Mouse (Mus musculus): ENCODE results near the gene Ctcf. TPM values are rescaled to one million over a fixed set of nuclear protein-coding genes. Genes with fewer than 3 reads are reported as not detected.
"Not testable (repeated sequence)": the region's sequence is repeated elsewhere in the genome, so short reads cannot be mapped to it uniquely, and the experiment has no call there.

Ctcf gene
- 96.4 and 106 TPM in 2 replicates for polyA plus RNA-seq (2015; fragmentation: Nextera tagmentation; extraction: Ambion mirVana)

DNA sequence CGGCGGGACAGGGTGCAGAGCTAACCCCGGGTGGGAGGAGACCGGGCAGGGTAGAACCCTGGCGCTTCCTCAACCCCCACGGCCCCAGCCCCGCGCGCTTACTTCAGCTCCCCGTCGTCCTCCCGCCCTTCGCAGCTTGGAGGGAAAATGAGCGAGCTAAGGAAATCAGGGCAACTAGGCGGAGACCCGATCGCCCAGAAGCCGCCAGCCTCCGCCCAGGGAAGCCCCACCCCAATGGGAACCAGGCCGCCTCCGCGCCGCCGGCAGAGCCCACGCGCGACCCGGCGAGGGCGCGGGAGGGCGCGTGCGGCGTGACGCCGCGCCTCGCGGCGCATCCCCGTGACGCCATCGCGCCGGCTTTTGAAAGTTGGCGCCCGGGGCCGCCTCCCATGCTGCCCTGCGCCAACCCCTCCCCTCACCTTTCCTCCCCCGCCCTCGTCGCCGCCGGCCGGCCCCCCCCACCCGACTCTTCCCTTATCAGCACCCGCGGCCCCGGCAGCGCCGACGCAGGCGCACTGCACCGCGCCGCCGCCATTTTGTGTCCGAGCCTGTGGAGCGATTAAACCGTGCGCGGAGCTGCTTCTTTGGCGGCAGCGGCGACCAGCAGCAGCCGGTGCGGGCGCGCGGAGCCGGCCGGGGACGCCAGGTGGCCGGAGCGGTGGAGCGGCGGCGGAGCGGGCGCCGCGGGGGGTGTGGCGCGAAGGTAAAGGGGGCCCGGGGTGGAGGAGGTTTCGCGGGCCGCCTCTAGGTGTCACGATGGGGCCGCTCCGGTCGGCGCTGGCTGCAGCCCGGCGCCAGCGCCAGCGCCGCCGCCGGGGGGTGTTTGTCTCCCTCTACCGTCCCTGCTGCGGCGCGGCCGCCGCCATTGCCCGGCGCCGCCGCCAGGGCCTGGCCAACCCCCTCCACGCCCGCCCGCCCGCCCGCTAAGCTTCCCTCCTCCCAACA is at the start of gene Ctcf:
TSS of gene Ctcf (plus strand) at position 551 of the 945 bp plus-strand sequence.
- H3K9ac ChIP-seq: peak within 1 kb of the TSS; percentile 82
- H3K4me3 ChIP-seq (replicated peaks): peak within 1 kb of the TSS; percentile 90
- under 1% methylated on average over 96 of the region's 126 CpGs for WGBS
- no peaks in the 10 kb centered on the region for H3K9me3 ChIP-seq
- peaks cover 18% of the 10 kb centered on the region for H3K4me1 ChIP-seq (replicated peaks)
- H3K36me3 ChIP-seq: no peaks in the 10 kb centered on the region
- no peaks in the 10 kb centered on the region for H3K27me3 ChIP-seq (replicated peaks)
- peak within 1 kb of the TSS; percentile 99 for H3K27ac ChIP-seq
- H3K4me2 ChIP-seq (replicated peaks): peak within 1 kb of the TSS; percentile 90
- ATAC-seq: peak; percentile 94

DNA sequence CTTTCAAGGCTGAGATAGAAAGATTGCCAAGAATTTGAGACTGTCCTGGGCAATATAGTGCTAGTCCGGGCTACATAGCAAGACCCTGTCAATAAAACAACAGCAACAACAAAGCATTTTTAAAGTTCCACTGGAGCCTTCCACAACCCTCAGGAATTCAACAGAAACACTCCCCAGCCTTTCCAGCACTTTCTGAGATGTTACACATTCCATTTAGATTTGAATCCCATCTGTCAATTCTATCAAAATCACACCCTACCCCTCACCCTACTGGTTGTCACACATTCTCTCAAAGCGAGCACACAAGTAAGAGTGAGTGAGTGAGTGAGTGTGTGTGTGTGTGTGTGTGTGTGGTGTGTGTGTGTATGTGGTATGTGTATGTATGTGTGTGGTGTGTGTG is 43.9 kb upstream of the Ctcf start:
- Histone ChIP-seq H3K27me3 (replicated peaks) (no peaks in the 10 kb centered on the region), H3K9me3 (no peaks in the 10 kb centered on the region), H3K36me3 (no peaks in the 10 kb centered on the region), H3K27ac (0 out of 2 replicates have a peak overlapping the region, but pooled peaks have one; percentile 32), H3K4me1 (replicated peaks) (peaks cover 14% of the 10 kb centered on the region), H3K4me2 (replicated peaks) (no peak overlapping the region), H3K4me3 (replicated peaks) (no peak overlapping the region), H3K9ac (no peak overlapping the region)
- 74% methylated on average over 2 of the region's 2 CpGs for WGBS
- no peak for ATAC-seq

- Histone ChIP-seq H3K4me2 (replicated peaks) (peak overlapping the region; percentile 49), H3K4me3 (replicated peaks) (peak overlapping the region; percentile 12; the same call in 1 of the 2 replicates), H3K27me3 (replicated peaks) (no peaks in the 10 kb centered on the region), H3K9ac (no peak overlapping the region), H3K4me1 (replicated peaks) (peaks cover 14% of the 10 kb centered on the region), H3K27ac (peak overlapping the region; percentile 69), H3K36me3 (no peaks in the 10 kb centered on the region), H3K9me3 (no peaks in the 10 kb centered on the region)
- WGBS: 10% methylated on average over 15 of the region's 15 CpGs
- ATAC-seq: peak; percentile 66
These were observed 42.5 kb upstream of the Ctcf start for GRCm38 (mm10) chr8:105593859-105594258.

- 47% methylated on average over 18 of the region's 18 CpGs for WGBS
- Histone ChIP-seq H3K27ac (peak overlapping the region; percentile 69), H3K4me2 (replicated peaks) (peak overlapping the region; percentile 49), H3K36me3 (no peaks in the 10 kb centered on the region), H3K9ac (no peak overlapping the region), H3K27me3 (replicated peaks) (no peaks in the 10 kb centered on the region), H3K9me3 (no peaks in the 10 kb centered on the region), H3K4me1 (replicated peaks) (peaks cover 14% of the 10 kb centered on the region), H3K4me3 (replicated peaks) (peak overlapping the region; percentile 12; the same call in 1 of the 2 replicates)
- peak; percentile 40; the same call in 1 of the 2 replicates for ATAC-seq
These were observed 41.7 kb upstream of the Ctcf start for GRCm38 (mm10) chr8:105594451-105595242.

DNA sequence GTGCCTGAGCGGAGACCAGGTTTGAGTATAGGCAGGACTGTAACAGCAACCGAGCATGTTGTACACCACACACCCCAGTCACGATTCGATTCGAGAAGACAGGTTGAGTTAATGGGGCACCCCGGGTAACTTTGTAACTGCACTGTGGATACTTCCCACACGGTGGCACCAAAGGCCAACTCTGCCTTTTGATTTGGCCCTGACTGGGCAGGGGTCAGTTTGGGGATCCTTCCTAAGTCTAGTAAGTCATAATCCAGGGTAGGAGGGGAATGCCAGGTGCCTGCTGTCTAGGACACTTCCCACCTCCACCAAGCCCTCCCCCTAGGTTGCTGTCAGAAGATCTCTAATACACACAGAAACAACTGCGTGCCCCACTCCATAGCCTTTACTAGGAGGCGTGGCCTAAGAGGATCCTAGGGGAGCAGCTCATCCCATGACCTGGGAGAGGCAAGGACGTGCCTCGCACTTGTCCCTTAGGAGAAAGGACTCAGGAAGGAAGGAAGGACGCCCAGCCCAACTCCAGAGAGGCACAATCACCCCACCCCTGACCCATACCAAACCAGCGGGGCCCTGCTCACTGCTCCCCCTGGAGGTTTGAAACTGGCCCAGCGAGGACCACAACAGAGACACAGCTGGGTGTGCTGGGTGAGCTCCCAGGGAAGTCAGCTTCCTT is 39.9 kb upstream of the Ctcf start:
- H3K36me3 ChIP-seq: no peaks in the 10 kb centered on the region
- H3K4me2 ChIP-seq (replicated peaks): peak overlapping the region; percentile 56
- H3K27ac ChIP-seq: 0 out of 2 replicates have a peak overlapping the region, but pooled peaks have one; percentile 27
- ATAC-seq: peak; percentile 83
- peak overlapping the region; percentile 19 for H3K4me3 ChIP-seq (replicated peaks)
- peaks cover 14% of the 10 kb centered on the region for H3K4me1 ChIP-seq (replicated peaks)
- H3K9ac ChIP-seq: no peak overlapping the region
- WGBS: 8% methylated on average over 14 of the region's 14 CpGs
- no peaks in the 10 kb centered on the region for H3K9me3 ChIP-seq
- H3K27me3 ChIP-seq (replicated peaks): no peaks in the 10 kb centered on the region

DNA sequence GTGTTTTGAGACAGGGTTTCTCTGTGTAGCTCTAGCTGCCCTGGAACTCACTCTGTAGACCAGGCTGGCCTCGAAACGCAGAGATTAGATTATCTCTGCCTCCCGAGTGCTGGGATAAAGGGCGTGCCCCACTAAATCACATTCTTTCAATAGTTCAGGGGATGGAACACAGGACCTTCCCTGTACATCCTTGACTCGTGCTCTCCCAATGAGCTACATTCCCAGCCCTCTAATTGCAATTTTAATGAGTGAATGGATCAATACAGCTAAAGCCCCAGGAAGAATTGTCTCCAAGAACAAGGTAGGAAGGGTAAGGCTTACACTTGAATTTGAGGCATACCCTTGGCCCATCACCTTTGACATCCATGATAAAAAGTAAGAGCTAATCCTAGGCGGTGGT is 37.6 kb upstream of the Ctcf start:
- WGBS: 70% methylated on average over 6 of the region's 6 CpGs
- Histone ChIP-seq H3K9ac (no peak overlapping the region), H3K4me2 (replicated peaks) (no peak overlapping the region), H3K4me3 (replicated peaks) (no peak overlapping the region), H3K4me1 (replicated peaks) (peaks cover 14% of the 10 kb centered on the region), H3K9me3 (no peaks in the 10 kb centered on the region), H3K36me3 (no peaks in the 10 kb centered on the region), H3K27me3 (replicated peaks) (no peaks in the 10 kb centered on the region), H3K27ac (no peak overlapping the region)
- no peak for ATAC-seq

DNA sequence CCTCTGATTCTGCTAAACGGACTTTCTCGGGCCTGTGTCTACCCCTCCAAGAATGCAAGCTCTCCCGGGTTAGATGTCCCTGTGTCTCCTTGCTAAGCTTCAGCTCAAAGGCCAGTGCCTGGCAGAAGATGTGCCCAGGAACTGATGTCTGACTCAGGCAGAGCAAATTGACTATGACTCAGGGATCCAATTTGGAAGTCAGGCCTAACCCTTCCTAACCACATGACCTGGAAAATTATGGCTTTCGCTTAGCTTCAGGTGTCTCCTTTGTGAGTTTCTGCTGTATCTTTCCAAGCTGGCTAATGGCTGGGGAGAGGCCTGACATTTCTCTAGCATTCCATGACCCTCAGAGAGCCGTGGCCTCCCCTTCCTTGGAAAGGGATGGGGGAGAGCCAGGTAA is 35.1 kb upstream of the Ctcf start:
- no peaks in the 10 kb centered on the region for H3K27me3 ChIP-seq (replicated peaks)
- no peak overlapping the region for H3K4me3 ChIP-seq (replicated peaks)
- no peaks in the 10 kb centered on the region for H3K36me3 ChIP-seq
- H3K9me3 ChIP-seq: no peaks in the 10 kb centered on the region
- ATAC-seq: no peak
- peaks cover 18% of the 10 kb centered on the region for H3K4me1 ChIP-seq (replicated peaks)
- no peak overlapping the region for H3K27ac ChIP-seq
- no peak overlapping the region for H3K4me2 ChIP-seq (replicated peaks)
- no peak overlapping the region for H3K9ac ChIP-seq
- 77% methylated on average over 5 of the region's 5 CpGs for WGBS

DNA sequence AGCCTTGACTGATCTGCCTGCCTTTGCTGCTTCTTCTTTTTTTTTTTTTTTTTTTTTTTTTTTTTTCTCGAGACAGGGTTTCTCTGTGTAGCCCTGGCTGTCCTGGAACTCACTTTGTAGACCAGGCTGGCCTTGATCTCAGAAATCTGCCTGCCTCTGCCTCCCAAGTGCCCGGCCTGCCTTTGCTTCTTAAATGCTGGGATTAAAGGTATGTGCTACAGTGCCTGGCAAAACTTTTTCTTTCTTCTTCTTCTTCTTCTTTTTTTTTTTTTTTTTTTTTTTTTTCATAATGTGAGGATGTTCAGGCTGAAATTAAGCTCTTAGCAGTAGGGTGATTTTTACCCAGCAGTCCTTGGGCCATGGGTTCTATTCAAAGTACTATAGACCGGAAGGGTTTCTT is 33.8 kb upstream of the Ctcf start:
- H3K9me3 ChIP-seq; H3K9ac ChIP-seq; H3K27ac ChIP-seq; ATAC-seq; H3K4me3 ChIP-seq (replicated peaks); H3K36me3 ChIP-seq; H3K27me3 ChIP-seq (replicated peaks); H3K4me2 ChIP-seq (replicated peaks): not testable (repeated sequence)
- 79% methylated on average over 3 of the region's 3 CpGs for WGBS
- H3K4me1 ChIP-seq (replicated peaks): peaks cover 23% of the 10 kb centered on the region

DNA sequence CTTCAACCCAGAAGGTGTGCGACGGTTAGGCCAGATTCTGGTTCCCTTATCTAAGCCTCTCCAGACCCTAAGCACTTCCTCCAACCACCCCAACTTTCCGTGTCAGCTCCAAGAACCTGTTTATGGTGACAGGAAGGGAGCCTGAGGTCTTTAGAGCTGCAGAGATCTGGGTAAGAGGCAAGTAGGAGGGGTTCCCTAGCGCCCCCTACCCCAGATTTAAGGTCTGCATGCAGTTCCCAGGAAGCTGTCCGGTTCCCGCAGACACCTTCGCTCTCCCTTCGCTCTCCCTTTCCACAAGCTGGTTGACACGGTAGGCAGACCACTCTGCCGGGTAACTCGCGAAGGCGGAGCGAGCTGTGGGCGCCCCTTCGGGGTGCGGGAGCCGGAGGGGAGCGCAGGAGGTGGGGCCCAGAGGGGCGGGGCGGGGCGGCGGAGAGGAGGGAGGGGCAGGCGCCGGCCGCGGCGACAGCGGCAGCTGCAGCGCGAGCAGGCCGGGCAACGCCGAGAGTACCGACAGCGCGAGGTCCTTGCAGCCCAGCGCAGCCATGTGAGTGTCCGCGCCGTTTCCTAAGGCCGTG is 31.5 kb upstream of the Ctcf start, which contains the start of gene Ripor1:
TSS of gene Ripor1 (plus strand) at position 452 of the 578 bp plus-strand sequence.
- Histone ChIP-seq H3K9ac (peak within 1 kb of the TSS; percentile 83), H3K4me2 (replicated peaks) (peak within 1 kb of the TSS; percentile 93), H3K27me3 (replicated peaks) (no peaks in the 10 kb centered on the region), H3K9me3 (no peaks in the 10 kb centered on the region), H3K4me1 (replicated peaks) (peaks cover 25% of the 10 kb centered on the region), H3K27ac (peak within 1 kb of the TSS; percentile 89), H3K4me3 (replicated peaks) (peak within 1 kb of the TSS; percentile 74), H3K36me3 (no peaks in the 10 kb centered on the region)
- under 1% methylated on average over 39 of the region's 42 CpGs for WGBS
- peak; percentile 90 for ATAC-seq

GRCm38 (mm10) chr8:105605491-105606188 is 30.7 kb upstream of the Ctcf start:
- Histone ChIP-seq H3K36me3 (no peaks in the 10 kb centered on the region), H3K9me3 (no peaks in the 10 kb centered on the region), H3K27me3 (replicated peaks) (no peaks in the 10 kb centered on the region), H3K27ac (peak overlapping the region; percentile 89), H3K4me1 (replicated peaks) (peaks cover 25% of the 10 kb centered on the region), H3K4me3 (replicated peaks) (peak overlapping the region; percentile 74), H3K4me2 (replicated peaks) (peak overlapping the region; percentile 93), H3K9ac (peak overlapping the region; percentile 83)
- WGBS: under 1% methylated on average over 33 of the region's 39 CpGs
- peak; percentile 65 for ATAC-seq
